Mouse (Mus musculus) lung, embryonic 16.5 days (tissue): ENCODE measurements around the gene Ntf5. TPM values are rescaled to one million over a fixed set of nuclear protein-coding genes. Genes with fewer than 3 reads are reported as not detected.
"Not testable (repeated sequence)": the region's sequence is repeated elsewhere in the genome, so short reads cannot be mapped to it uniquely, and the experiment has no call there.

ENCODE experiments used
- ATAC-seq: fragments of 200-750 bp; cut with Nextera tagmentation; 2 replicates; pipeline ENCODE4 v1.8.0; 2017; ENCODE audit warnings: low read depth, mild to moderate bottlenecking, moderate library complexity
- H3K27ac ChIP-seq: fragments of 300-500 bp; sonication (generic); 2 replicates; pipeline ENCODE4 v1.5.1; 2014; ENCODE audit warnings: mild to moderate bottlenecking, control low read depth, low read length
- H3K27me3 ChIP-seq: fragments of 300-500 bp; sonication (generic); 2 replicates; pipeline ENCODE4 v1.6.1; 2014; ENCODE audit warnings: low read depth, low read length, mixed read lengths; ENCODE audit not compliant: control insufficient read depth, insufficient read depth
- H3K36me3 ChIP-seq: fragments of 300-500 bp; sonication (generic); 2 replicates; pipeline ENCODE4 v1.6.1; 2014; ENCODE audit warnings: low read length; ENCODE audit not compliant: control insufficient read depth, insufficient read depth
- H3K4me1 ChIP-seq: fragments of 300-500 bp; sonication (generic); replicated peaks from 2 replicates; pipeline ENCODE4 v1.6.1; 2014; ENCODE audit warnings: low read length, mixed read lengths; ENCODE audit not compliant: control insufficient read depth, insufficient read depth
- H3K4me2 ChIP-seq: fragments of 300-500 bp; sonication (generic); 2 replicates; pipeline ENCODE4 v1.6.1; 2014; ENCODE audit warnings: low read depth, low read length, control low read depth
- H3K4me3 ChIP-seq: fragments of 300-500 bp; sonication (generic); 2 replicates; pipeline ENCODE4 v1.5.1; 2014; ENCODE audit warnings: mild to moderate bottlenecking, low read length, control low read depth
- H3K9ac ChIP-seq: fragments of 300-500 bp; sonication (generic); 2 replicates; pipeline ENCODE4 v1.6.1; 2014; ENCODE audit warnings: low read length, control low read depth
- H3K9me3 ChIP-seq: fragments of 300-500 bp; sonication (generic); 2 replicates; pipeline ENCODE4 v1.6.1; 2016; ENCODE audit warnings: low read length; ENCODE audit not compliant: control insufficient read depth
- WGBS: fragments of 180-500 bp; shearing (Covaris S2); extraction: QIAGEN DNeasy Blood & Tissue Kit; methylation state at CpG from one replicate; pipeline ENCODE4 v1.1.7; 2014; 5-methylcytosine and 5-hydroxymethylcytosine counted together
- polyA plus RNA-seq: library from polyadenylated mRNA; unstranded; fragments of >200 nt; fragmentation: Nextera tagmentation; extraction: Ambion mirVana; gene quantifications from 2 replicates; pipeline ENCODE4 v1.2.1, GENCODE M21; 2015

Gene Ntf5
- polyA plus RNA-seq, 1 experiment from 2014 or later, result 3.2 TPM

DNA sequence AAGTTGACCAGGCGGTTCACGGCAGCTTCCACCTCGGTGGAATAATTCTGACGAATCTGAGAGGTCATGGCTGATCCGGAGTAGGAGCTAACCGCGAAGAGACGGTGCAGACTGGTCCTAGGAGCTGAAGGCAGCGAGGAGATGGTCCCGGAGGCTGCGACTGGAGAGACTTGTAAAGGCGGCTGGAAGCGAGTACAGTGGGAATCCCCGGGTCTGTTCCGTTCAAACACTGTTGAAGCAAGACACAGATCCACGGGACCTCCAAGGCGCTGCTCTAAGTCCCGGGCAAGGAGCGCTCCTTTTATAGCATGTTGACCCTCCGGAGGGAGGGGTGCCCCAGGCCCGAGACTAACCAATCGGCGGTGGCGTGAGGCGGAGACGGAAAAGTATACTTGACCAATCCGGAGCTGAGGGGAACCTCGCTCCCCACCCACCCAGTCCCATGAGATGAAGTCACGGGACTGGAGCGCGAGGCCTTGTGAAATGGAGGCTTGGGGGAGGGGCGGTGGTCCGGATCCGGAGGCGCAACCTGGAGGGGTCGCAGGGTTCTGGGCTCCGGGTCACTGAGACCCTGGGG lies 46.2 kb downstream of the Ntf5 start, which contains the start of gene Ftl1:
Gene Ftl1, minus strand, starts transcription at position 321 of the 577 bp plus-strand sequence.
- H3K9me3 ChIP-seq, H3K27me3 ChIP-seq: not testable (repeated sequence)
- under 1% methylated on average over 35 of the region's 37 CpGs for WGBS
- peak within 1 kb of the TSS; percentile 71 for H3K4me2 ChIP-seq
- H3K36me3 ChIP-seq, result peaks cover 28% of the 10 kb centered on the region
- H3K4me3 ChIP-seq, result peak within 1 kb of the TSS; percentile 68
- peak; percentile 97 for ATAC-seq
- H3K4me1 ChIP-seq, result peaks cover 33% of the 10 kb centered on the region
- H3K27ac ChIP-seq, result peak within 1 kb of the TSS; percentile 93
- peak within 1 kb of the TSS; percentile 79 for H3K9ac ChIP-seq

DNA sequence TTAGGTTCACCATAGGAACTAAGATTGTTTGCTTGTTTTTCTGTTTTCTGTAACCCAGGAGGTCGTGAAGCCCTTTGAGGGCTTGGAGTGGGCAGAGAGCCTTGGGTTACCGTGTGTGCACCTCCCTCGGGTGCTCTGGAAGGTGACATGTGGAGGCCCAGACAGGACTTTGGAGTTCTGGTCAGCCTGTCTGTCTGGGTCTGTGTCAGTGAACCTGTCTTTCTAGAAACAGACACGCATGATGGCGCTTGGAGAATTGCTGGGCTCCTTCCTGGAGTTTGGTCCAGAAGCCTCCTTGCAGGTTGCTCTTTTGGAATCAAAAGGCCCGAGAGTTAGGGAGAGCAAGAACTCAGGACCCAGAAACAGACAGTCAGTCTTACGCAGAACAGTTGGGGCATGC lies 46.9 kb downstream of the Ntf5 start:
- Histone ChIP-seq H3K4me2 (peak overlapping the region; percentile 63), H3K9ac (peak overlapping the region; percentile 63), H3K9me3 (no peaks in the 10 kb centered on the region), H3K27ac (peak overlapping the region; percentile 93), H3K27me3 (no peaks in the 10 kb centered on the region), H3K4me3 (peak overlapping the region; percentile 50), H3K36me3 (peaks cover 29% of the 10 kb centered on the region), H3K4me1 (peaks cover 34% of the 10 kb centered on the region)
- WGBS, result 58% methylated on average over 7 of the region's 7 CpGs
- ATAC-seq, result no peak

DNA sequence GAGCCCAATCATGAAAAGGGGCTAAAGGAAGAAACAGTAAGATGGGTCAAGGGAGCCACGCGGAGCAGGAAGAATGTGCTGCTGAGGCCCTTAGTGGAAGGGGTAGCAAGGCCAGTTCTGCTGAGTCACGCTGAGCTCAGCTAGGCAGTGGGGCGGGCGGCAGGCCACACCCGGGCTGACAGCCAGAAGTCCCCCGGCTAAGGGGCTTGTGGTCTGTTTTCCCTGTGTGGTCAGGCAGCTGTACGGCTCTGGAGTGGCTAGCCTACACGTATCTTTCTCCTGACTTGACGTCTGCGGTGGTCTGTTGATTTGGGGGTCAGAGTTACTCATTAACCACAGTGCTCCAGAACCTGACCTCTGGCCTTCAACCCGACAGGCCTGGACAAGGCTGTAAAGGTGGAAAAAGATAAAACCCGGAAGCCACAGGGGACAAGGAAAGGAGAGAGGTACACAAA lies 47.4 kb downstream of the Ntf5 start:
- peaks cover 39% of the 10 kb centered on the region for H3K4me1 ChIP-seq
- WGBS, result 6% methylated on average over 13 of the region's 13 CpGs

DNA sequence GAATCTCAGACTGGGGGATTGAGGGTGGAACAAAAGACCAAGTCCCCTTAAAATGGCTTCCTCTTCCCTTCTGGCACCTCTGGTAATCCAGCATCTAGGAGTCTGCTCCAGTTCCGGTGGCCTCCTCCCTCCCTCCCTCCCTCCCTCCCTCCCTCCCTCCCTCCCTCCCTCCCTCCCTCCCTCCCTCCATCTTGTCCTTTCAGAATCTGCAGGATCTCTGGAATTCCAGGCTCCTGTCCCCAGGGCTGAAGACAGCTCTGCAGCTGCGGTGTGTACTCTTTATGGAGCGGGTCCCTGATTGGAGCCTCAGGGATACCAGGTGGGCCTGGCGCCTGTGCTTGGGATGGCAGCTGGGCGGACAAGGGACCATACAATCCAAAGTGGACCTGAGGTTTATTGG lies 47.8 kb downstream of the Ntf5 start:
- Histone ChIP-seq H3K9ac (peak overlapping the region; percentile 63), H3K36me3 (peaks cover 29% of the 10 kb centered on the region), H3K27ac (peak overlapping the region; percentile 93), H3K9me3 (no peaks in the 10 kb centered on the region), H3K4me1 (peaks cover 43% of the 10 kb centered on the region), H3K27me3 (no peaks in the 10 kb centered on the region), H3K4me3 (no peak overlapping the region), H3K4me2 (no peak overlapping the region)
- no peak for ATAC-seq
- WGBS, result 48% methylated on average over 5 of the region's 5 CpGs

More for the DNA sequence above, 47.4 kb downstream of the Ntf5 start:
- H3K4me2 ChIP-seq, result peak overlapping the region; percentile 63
- peaks cover 29% of the 10 kb centered on the region for H3K36me3 ChIP-seq
- peak overlapping the region; percentile 63 for H3K9ac ChIP-seq
- H3K9me3 ChIP-seq, result no peaks in the 10 kb centered on the region
- peak; percentile 26; the same call in 1 of the 2 replicates for ATAC-seq
- no peaks in the 10 kb centered on the region for H3K27me3 ChIP-seq
- H3K4me3 ChIP-seq, result peak overlapping the region; percentile 50
- peak overlapping the region; percentile 93 for H3K27ac ChIP-seq

DNA sequence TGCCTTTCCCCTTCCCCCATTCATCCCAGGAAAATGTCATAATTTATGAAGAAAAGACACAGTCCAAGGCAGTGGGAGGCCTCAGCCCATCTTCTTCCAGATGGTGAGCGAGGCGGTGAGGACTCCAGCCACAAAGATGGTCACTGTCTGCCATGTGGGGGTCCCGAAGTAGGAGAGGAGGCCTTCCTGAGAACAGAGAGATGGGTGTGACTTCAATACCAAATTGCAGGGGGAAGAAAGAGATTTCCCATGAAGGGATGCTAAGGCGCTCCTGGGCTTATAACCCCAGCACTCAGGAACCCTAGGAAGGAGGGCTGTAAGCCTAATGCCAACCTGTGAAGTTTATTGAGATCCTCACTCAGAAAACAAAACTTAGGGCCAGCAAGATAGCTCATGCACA lies 48.3 kb downstream of the Ntf5 start:
- H3K4me1 ChIP-seq, result peaks cover 39% of the 10 kb centered on the region
- H3K27ac ChIP-seq, result peak overlapping the region; percentile 93
- H3K4me2 ChIP-seq, result no peak overlapping the region
- no peak for ATAC-seq
- no peak overlapping the region for H3K4me3 ChIP-seq
- H3K27me3 ChIP-seq, result no peaks in the 10 kb centered on the region
- 0 out of 2 replicates have a peak overlapping the region, but pooled peaks have one; percentile 21 for H3K9ac ChIP-seq
- H3K36me3 ChIP-seq, result peaks cover 29% of the 10 kb centered on the region
- no peaks in the 10 kb centered on the region for H3K9me3 ChIP-seq
- WGBS, result 89% methylated on average over 4 of the region's 4 CpGs

DNA sequence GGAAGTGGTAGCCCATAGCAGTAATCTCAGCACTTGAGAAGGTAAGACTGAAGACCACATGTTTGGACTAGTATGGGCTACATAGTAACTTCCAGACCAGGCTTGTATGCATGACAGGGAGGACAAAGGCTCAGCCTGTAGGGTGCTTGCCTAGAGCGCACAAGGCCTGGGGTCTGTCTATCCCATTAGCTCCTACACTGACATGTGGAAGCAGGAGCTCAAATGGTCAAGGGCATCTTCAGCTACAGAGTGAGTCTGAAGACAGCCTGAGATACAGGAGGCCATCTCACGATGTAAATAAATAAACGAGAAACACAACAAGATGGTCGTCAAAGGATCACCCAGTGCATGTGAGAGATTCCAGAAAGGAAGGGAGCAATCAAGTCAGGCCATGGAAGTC lies 48.8 kb downstream of the Ntf5 start:
- Histone ChIP-seq H3K9me3 (no peaks in the 10 kb centered on the region), H3K4me1 (peaks cover 38% of the 10 kb centered on the region), H3K27ac (no peak overlapping the region), H3K4me2 (no peak overlapping the region), H3K27me3 (no peaks in the 10 kb centered on the region), H3K4me3 (no peak overlapping the region), H3K9ac (no peak overlapping the region), H3K36me3 (peaks cover 25% of the 10 kb centered on the region)
- 81% methylated on average over 4 of the region's 4 CpGs for WGBS
- ATAC-seq, result no peak

DNA sequence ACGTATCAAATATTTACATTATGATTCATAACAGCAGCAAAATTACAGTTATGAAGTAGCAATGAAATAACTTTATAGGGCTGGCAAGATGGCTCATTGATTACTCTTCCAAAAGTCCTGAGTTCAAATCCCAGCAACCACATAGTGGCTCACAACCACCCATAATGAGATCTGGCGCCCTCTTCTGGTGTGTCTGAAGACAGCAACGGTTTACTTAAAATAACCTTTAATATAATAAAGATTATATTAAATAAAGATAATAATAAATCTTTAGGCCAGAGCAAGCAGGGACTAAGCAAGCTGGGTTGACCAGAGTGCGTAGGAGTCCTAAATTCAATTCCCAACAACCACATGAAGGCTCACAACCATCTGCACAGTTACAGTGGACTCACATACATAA lies 49.4 kb downstream of the Ntf5 start:
- Histone ChIP-seq H3K4me1 (peaks cover 33% of the 10 kb centered on the region), H3K36me3 (peaks cover 21% of the 10 kb centered on the region)
- not testable (repeated sequence) for H3K4me2 ChIP-seq, H3K4me3 ChIP-seq, H3K27me3 ChIP-seq, H3K9ac ChIP-seq, ATAC-seq, H3K27ac ChIP-seq, H3K9me3 ChIP-seq
- WGBS, result 76% methylated on average over 4 of the region's 4 CpGs

DNA sequence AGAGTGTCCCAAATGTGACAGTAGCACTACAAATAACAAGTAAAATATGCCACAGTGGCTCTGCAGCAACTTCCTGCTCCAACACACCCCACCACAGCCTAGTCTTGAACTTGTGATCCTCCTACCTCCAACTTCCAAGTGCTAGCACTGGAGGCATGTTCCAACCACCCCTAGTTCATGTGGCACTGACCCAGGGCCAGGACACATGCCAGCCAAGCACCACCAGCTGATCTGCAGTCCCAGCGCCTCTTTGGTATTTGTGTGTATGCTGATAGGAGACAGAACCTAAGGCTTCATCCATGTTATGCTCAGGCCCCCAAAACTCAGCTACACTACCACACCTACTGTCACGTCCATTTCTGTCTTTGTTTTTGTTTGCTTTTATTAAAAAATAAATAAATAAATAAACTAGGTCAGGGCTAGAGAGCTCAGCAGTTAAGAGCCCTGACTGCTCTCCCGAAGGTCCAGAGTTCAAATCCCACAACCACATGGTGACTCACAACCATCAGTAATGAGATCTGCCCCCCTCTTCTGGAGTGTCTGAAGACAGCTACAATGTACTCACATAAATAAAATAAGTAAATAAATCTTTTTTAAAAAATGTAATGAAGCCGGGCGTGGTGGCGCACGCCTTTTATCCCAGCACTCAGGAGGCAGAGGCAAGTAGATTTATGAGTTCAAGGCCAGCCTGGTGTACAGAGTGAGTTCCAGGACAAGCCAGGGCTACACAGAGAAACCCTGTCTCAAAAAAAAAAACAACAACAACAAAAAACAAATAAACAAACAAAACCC lies 50.7 kb downstream of the Ntf5 start:
- Histone ChIP-seq H3K27ac (no peak overlapping the region), H3K9ac (no peak overlapping the region), H3K4me3 (no peak overlapping the region), H3K36me3 (peaks cover 16% of the 10 kb centered on the region), H3K4me2 (no peak overlapping the region), H3K4me1 (peaks cover 27% of the 10 kb centered on the region), H3K27me3 (no peaks in the 10 kb centered on the region), H3K9me3 (no peaks in the 10 kb centered on the region)
- 91% methylated on average over 7 of the region's 7 CpGs for WGBS
- no peak for ATAC-seq

DNA sequence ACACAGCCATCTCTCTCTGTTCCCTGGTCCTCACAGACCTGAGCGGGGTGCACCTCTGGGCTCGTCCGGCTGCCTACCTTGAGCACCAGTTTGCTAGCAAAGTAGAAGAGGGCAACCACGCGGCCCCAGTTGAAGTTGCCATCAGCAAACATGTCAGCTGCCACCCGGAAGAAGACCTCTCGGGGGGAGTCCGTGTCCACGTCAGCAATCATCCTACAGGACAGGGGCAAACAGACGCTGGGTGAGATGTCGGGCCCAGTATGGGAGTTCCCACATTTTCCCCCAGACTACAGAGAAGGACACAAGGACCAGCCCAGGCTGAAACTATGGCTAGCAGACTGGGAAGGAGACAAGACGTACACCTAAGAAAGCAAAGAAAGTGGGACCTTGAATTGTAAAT lies 51.6 kb downstream of the Ntf5 start:
- 92% methylated on average over 12 of the region's 12 CpGs for WGBS
- H3K4me2 ChIP-seq, result no peak overlapping the region

More for the DNA sequence above, 51.6 kb downstream of the Ntf5 start:
- Histone ChIP-seq H3K9me3 (no peaks in the 10 kb centered on the region), H3K27ac (no peak overlapping the region), H3K36me3 (peaks cover 16% of the 10 kb centered on the region), H3K4me1 (peaks cover 25% of the 10 kb centered on the region), H3K27me3 (no peaks in the 10 kb centered on the region), H3K4me3 (no peak overlapping the region), H3K9ac (no peak overlapping the region)
- ATAC-seq, result no peak
